Mouse (Mus musculus) liver, adult 2 months (tissue): ENCODE results near the gene Dytn.

Source experiments
- CTCF ChIP-seq: fragments of 200-500 bp; IDR thresholded peaks from 2 replicates; pipeline ENCODE4 v1.5.1; 2011; ENCODE audit warnings: low read depth, low read length, control low read depth
- POLR2A ChIP-seq: fragments of 200-500 bp; IDR thresholded peaks from 2 replicates; pipeline ENCODE4 v1.6.1; 2011; ENCODE audit warnings: low read length, control low read depth; ENCODE audit not compliant: insufficient read depth; ENCODE audit errors: extremely low read depth

DNA sequence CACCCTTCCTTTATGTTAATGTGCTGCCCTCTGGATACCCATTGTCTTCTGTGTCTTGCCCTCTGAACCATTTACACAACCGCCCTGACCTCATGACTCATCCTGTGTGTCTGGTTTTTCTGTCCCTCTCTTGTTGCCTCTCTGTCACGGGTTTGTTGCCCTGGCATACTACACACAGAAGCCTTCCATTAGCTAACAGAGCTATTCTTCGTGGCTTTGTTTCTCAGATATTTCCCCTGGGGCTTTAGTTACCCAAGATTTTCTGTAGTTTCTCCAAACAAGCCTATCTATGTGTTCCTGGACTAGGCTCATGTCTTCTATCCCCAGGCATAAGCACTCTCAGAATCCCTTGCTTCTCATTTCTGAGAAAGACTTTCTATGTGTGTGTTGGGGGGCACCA, 22.1 kb upstream of the Dytn start:
- TF ChIP-seq CTCF (no peak), POLR2A (no peak)
